Mouse (Mus musculus) lung, adult 2 months (tissue): ENCODE results near the gene Cdr2l.

Experiments
- CTCF ChIP-seq: fragments of 200-500 bp; IDR thresholded peaks from 2 replicates; pipeline ENCODE4 v1.5.1; 2011; ENCODE audit warnings: mild to moderate bottlenecking, low read length, control low read depth; ENCODE audit not compliant: insufficient read depth
- POLR2A ChIP-seq: fragments of 200-500 bp; IDR thresholded peaks from 2 replicates; pipeline ENCODE4 v1.6.1; 2011; ENCODE audit warnings: low read depth, mild to moderate bottlenecking, control low read depth, low read length, borderline replicate concordance; ENCODE audit errors: extremely low read depth

- no peak for TF ChIP-seq POLR2A
- no peak for TF ChIP-seq CTCF
Observed at GRCm38 (mm10) chr11:115377854-115378253, 3.9 kb upstream of the Cdr2l start.
